Mouse (Mus musculus) layer of hippocampus, adult 11-12 months (tissue): ENCODE measurements at regions not wholly inside any gene's neighbourhood (a gene's known extent, or its start where the extent isn't known, plus 50 kb on each side); places are given as distances from the start of the nearest gene placed in this dataset.
A peak's percentile ranks its signal among the peaks of the same experiment; 100 is the strongest.

ENCODE experiments used
- DNase-seq: peaks from one replicate; pipeline ENCODE4 v3.0.0; 2022; ENCODE audit warnings: low spot score

DNA sequence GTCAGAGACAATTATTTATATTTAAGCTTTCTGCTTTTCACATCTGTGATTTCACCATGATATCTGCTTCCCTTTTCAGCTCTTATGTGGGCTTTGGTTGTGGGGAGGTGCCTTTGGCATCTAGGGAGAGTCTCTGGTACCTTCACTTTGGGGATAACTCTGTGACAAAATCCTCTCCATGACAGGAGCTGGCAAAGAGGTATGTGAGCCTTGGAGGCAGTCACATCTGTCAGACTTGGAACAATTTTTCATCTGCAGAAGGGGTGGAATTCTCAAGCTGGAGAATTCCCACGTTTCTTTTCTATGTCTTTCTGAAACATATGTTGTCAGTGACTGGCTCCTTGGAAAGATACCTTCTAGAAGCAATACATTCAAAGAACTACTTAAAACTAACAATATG lies 312.2 kb upstream of the Nrg3 start:
- DNase-seq: peak; percentile 6

DNA sequence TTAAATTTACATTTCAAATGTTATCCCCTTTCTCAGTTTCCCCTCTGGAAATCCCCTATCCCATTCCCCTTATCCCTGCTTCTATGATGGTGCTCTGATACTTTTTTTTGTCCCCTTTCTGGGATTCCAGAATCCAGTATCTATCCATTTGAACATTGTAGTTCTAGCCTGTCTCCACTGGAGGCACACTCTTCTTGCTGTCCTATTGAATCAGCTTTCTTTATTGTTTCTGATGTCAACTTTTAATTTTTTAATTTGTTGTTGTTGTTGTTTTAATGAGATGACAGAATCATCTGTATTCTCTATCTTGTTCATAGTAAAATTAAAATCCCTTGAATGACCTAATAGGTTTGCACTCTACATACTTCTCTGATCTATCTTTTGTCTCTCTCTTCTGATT lies 309.0 kb upstream of the Nrg3 start:
- DNase-seq: no peak

GRCm38 (mm10) chr14:39768101-39768500 lies 295.2 kb upstream of the Nrg3 start:
- DNase-seq: no peak
